Mouse (Mus musculus): ENCODE results near the gene Pwwp2a.

Pwwp2a gene

DNA sequence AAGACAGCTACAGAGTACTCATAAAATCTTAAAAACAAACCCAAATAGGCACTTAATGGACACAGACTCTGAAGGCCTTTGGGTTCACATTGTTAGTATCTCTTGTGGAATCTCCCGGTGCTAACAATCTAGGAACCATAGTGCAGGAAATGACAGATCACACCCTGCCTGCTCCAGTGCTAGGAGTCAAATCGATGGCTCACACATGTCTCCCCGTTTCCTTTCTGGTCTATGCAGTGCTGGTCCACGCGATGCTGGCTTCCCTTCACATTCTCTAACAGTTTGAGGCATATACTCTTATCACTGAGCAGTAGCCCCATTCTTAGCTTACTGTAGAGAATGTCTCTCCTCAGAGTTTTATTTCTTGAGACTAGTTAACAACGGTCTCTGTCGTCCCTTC lies 46.0 kb downstream of the Pwwp2a start:
- no peak for DNase-seq (ENCODE audit: low spot score)

DNA sequence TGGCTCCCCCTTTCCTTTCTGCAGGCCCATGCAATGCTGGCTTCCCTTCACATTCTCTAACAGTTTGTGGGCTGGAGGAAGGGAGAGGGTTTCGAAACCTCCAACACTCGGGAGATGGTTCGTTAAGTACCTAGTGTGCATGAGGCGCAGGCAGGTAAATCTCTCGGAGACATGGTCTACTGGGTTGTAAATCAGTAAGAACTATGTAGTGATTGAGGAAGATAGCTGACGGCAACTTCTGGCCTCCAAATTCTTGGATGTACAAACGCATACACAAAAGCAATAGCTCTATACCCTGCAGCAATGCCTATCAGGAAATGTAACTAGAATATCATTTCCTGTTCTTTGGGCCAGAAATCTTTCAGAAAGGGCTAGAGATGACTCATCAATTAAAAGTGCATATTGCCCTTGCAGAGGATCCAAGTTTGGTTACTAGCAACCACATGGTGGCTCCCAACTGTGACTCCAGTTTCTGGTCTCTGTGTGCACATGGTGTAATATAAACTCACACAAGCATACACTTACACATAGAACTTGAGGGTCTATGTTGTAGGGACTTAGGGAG lies 47.0 kb downstream of the Pwwp2a start:
- peak; percentile 66 for DNase-seq (ENCODE audit: low spot score)

DNA sequence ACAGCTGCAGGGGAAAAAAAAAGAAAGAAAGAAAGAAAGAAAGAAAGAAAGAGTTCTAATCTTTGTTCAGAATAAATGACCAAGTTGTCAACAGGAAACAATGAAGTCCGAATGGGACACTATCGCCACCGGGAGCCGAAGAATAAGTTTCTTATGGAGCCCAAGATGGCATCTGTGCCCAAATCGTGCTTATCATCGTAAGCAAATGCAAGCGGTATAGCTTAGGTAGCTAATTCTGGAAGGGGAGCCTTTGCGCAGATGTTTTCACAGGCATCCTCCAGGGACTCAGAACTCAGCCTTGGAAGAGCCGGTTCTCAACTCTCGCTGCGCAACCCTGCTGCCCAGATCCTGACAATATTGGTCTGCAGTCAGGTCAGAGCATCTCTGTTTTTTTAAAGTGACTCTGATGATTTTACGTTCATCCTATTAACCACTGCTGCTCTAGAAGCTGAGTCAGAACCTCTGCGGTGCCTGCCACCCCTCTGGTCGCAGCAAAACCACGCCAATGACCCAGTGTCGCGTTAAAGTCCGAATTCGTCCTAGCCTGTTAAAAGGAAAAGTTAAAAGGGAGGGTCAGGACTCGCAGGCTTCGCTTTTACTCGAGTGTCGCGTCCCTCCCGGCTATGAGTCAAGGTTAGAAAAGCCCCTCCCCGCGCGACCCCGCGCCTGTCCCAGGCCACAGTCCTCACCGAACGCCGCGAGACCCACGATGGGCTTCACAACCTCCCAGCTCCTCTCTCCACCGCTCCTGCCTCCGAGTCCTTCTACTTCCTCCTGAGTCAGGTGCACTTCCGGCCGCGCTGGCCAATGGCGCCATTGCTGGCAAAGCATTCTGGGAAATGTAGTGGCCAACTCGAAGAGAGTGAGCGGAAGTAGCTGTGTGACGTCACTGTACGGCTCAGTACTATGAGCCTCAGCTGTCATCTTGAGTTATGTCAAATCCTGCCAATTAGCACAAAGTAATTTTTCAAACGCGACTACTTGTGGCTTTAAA lies 65.7 kb downstream of the Pwwp2a start, which contains the start of gene Ttc1:
TSS of gene Ttc1 (minus strand) at position 776 of the 994 bp plus-strand sequence.
- peak; percentile 99 for DNase-seq (ENCODE audit: low spot score)

DNA sequence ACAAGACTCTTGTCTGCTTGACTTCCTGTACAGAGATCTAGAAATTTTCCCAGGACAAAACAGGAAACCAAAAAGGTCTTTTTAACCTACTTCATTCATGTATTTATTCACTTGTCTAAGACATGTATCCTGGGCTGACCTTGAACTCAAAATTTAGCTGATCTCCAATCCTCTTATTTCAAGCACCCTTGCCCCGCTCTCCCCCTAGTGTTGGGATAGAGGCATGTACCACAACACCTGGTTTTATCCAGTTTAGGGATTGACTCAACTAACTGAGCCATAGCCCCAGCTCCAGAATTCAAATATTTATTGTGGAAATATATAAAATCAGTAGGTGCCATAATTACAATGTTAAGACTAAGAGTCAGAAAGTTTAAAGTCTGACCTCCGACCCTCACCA lies 69.7 kb downstream of the Pwwp2a start:
- no peak for DNase-seq (ENCODE audit: low spot score)

DNA sequence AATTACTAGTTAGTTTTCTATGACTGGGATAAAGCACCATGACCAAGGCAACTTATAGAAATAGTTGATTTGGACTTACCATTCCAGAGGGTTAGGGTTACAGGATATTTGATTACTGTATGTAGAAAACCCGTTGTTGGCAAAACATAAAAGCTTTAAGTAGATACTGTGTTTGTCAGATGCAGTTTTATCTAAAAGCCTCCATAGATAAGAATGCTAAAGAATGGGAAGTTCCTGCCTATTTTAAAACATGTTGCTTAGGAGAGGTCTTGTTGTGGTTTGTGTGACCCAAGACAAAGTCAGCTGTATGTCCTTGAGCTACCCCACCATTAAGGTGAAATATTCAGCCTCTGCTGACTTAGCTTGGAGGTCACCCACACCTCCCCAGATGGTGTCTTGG lies 72.8 kb downstream of the Pwwp2a start:
- DNase-seq (ENCODE audit: low spot score), result no peak

DNA sequence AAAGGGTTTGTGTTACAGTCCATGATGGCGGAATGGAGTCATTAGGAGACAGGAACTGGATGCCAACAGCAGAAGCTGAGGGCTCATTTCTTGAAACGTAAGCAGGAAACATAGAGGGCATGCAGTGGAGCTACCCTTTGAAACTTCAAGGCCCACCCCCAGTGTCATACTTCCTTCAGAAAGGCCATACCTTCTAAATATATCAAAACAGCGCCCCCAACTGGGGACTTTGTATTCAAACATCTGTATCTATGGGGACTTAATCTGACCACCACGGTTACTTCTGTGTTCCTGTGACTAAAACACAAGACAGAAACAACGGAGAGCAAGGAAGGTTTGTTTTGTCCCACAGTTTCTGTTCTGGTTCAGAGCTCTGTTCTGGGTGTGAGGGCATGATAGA lies 73.6 kb downstream of the Pwwp2a start:
- no peak for DNase-seq (ENCODE audit: low spot score)

DNA sequence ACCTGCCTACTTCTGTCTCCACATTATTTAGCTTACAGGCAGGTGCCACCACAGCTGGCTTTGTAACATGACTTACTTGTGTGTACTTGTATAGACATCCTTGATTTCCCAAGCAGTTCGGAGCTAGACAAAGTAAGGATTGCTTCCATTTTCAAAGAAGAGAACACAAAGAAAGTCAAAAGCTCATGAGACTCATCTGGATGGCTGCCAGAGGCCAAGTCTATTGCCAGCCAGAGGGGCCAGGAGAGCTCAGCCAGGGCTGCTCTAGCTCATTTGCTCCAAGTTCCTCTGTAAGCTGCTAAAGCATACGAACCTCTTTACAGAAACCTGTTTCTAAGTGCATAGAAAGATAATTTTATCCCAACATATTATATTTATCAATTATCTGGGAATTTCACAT lies 76.6 kb downstream of the Pwwp2a start:
- peak; percentile 29 for DNase-seq (ENCODE audit: low spot score)

DNA sequence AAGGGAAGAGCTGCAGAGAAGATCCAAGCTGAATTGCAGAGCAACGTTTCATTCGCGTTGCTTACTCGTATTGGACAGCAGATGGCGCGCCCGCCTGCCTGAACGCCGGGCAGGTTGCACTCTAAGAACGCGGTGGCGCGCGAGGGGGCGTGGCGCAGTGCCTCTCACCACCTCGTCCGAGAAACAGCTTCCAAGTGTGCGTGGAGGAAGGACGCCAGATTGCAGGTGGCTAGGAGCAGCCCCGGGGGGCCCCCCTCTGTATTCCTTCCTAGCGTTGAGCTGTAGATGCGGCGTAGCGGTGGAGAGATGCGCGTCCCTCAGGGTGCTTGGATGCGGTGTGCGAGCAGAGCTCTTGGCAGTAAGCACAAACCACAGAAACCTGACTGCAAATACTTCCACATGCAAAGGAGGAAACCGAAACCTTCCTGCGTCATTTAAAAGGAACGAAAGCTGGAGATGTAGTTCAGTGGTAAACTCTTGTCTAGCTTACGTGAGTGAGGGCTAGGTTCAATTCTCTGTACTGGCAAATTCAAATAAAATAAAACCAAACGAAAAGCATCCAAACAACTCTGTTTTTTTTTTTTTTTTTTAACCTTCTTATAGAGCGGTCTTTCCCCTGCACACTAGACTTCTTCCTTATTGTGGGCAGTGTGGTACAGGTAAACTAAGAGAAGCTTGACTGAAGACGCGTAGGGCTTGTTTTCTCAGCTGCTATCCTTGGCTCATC lies 85.3 kb downstream of the Pwwp2a start:
- peak; percentile 82 for DNase-seq (ENCODE audit: low spot score)

DNA sequence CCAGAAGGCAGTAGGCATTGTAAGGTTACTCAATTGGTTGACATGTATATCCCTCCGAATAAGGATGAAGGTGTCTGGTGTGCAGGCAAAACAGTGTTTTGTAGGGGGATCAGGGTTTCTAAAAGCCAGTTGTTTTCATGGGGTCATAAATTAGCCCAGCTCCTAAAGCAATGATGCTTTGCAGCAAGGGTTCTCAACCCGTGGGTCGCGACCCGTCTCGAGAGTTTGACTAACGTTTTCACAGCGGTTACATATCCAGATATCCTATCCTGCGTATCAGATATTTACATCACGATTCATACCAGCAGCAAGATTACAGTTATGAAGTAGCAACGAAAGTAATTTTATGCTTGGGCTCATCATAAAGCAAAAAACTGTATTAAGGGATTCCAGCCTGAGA lies 86.0 kb downstream of the Pwwp2a start:
- DNase-seq (ENCODE audit: low spot score), result no peak

DNA sequence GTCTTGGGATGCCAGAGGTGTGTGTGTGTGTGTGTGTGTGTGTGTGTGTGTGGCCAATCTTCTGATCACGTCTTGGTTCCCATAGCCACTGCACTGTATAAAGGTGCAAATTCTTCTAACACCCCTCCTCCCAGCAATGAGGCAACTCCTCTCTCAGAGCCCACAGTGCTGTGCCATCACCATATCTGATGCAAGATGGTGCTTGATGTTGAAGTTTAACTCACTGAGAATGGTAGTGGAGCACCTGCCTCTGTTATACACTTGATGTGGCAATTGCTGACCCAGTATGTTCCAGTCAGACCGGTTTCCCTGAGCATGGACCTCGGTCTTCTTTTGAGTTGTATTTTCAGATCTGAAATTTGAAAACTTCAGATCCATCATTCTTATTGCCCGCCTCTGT lies 88.3 kb downstream of the Pwwp2a start:
- DNase-seq (ENCODE audit: low spot score), result no peak
